Mouse (Mus musculus): ENCODE measurements at regions not wholly inside any gene's neighbourhood (a gene's known extent, or its start where the extent isn't known, plus 50 kb on each side); places are given as distances from the start of the nearest gene placed in this dataset.

DNA sequence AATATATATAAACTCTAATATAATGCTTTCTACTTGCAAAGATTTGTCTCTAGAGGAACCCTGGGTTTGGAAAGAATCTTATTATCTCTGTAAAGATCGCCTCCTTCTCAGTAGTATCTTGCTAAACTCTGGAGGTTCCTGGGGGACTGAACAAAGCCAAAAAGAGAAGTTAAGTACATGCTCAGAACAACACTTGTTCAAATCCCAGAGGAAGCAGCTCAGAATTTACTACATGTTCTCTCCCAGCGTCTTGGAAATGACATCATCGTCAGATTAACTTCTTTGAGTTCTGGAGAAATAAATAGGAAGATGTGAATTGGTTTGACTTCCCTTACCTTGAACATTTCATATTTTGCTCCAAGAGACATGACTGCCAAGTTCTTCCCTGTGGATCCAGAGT lies 77.7 kb upstream of the Thbs1 start:
- no peak for DNase-seq (ENCODE audit: low spot score)

DNA sequence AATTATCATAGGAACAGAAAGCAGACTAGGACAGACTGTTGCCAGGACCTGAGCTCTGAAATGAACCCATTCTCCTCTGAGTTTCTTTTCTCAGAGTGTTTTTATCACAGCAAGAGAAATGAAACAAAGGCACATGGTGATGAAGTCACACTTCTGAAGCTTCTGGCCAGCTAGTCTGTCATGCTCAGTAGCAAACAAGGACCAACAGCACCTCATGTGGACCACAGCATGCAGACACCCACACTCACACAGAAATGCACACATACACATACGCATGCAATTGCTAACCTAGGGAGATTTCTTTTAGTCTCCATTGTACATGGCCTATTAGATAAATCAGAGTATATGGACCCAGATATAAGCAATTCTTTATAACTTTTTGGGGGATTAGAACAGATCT lies 76.3 kb upstream of the Thbs1 start:
- no peak for DNase-seq (ENCODE audit: low spot score)

DNA sequence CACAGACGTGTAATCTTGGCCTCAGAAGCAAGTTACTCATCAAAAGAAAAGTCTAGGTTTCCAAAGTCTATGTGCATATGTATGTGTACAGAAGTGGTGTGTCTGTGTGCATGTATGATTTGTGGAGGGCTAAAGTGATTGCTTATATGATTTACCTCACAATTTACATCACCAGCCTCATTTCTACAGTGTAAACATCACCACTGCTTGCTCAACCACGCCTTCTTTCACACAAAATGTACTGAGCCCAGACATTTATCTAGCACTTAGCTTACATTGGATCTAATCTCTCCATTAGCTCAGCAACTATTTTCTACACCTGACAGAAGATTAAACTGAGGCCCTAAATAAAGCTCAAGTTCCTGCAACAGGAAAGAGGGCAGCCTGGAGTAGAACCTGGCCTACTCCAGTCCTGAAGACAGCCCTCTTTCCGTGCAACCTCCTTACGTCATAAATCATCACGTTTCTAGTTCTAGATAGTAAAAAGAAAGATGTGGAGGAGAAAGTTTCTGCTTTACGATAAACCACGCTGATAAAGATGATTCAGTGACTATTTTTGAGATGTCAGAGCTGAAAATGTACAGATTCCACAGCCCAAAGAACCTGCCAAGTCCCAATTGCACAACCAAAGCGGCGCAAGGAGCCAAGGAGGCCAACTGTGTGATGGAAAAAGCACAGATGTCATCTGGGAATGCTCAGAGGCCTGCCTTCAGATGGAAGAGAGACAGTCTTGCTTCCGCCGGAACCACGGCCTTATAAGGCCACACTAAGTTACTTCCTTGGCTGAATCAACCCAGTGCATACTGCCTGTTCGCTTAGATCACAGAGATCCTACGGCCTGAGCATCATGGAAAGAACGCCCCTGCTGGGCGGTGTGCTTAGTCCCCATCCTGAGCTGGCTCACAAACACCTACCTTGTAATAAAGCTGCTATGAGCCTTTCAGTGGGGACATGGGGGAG lies 72.5 kb upstream of the Thbs1 start:
- no peak for DNase-seq (ENCODE audit: low spot score)

DNA sequence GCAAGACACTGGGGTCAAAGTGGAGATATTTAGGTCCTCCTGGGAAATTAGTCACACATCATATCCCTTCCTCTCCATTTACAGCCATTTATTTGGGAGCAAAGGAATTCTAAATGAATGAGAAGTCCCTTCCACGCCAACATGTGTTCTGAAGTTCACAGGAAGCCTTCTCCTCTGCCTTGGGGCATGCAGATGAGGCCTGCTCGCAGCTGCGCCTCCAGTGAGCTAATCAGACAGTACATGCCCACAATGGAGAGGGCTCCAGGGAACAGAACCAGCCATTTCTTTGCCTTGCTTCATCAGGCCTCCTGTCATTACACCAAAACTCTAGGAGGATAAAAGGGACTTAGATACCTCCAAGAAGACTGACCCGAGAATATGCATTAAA lies 71.9 kb upstream of the Thbs1 start:
- DNase-seq (ENCODE audit: low spot score) = no peak

DNA sequence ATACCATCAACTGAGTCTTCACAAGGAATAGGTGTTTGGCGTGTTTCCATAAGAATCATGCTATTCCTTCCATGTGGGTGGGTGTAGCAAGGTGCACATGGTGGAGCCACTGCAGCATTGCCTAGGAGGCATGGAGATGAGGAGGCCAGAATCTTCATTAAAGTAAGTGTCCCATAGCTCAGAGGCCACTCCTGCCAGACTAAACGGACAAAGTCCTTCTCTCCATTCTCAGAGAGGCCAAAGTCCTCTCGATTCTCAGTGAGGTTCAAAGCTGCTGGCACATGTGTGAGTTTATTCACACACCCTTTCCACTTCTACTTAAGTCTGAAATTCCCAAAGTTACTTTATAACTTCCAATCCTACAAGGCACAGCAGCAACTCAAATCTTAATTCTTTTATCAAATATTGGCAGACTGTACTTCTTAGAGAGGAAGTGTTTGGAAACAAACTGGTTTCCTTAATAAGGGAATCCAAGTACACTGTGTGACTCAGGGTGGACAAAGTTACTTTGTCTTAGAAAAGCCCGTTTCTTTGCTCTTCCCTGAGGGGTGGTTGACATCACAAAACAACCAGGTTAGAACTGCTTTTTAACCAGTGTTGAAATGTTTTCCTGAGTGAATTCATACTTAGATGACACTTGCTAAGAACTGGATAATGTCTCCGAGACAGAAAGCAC lies 69.2 kb upstream of the Thbs1 start:
- no peak for DNase-seq (ENCODE audit: low spot score)

DNA sequence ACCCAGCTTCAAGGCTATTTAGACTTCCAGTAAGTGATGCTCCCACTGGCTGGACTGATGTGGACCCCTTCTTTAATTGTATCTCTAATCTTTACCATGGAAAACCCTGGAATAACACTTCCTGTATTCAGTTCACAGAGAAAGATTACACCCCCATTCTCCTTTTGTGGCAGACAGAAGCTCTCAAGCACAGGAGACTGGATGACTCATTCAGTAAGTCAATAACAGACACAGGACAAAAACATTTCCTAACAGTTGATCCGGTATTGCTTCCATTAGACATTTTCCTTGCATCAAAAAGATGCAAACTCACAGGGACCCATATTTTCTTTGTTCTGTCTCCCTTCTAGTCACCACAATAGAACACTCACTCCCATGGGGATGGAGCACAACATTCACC lies 67.0 kb upstream of the Thbs1 start:
- DNase-seq (ENCODE audit: low spot score) = no peak

DNA sequence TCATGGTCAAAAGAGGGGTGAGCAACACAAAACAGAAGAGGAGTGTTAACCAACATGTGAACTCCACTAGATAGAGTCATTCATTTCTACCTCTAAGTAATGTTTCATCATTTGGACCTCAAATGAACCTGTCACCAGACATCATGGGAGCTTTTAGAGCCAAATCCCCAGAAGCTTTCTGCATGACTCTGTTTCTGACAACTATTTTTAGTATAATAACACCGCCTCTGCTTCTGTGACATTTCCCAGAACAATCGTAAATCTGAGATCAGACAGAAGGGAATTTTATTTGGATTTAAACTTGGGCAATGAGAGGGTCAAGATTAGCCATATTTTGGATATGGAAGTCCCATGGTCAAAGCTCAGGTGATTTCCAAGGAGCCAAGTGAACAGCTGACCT lies 61.4 kb upstream of the Thbs1 start:
- DNase-seq (ENCODE audit: low spot score) = no peak

DNA sequence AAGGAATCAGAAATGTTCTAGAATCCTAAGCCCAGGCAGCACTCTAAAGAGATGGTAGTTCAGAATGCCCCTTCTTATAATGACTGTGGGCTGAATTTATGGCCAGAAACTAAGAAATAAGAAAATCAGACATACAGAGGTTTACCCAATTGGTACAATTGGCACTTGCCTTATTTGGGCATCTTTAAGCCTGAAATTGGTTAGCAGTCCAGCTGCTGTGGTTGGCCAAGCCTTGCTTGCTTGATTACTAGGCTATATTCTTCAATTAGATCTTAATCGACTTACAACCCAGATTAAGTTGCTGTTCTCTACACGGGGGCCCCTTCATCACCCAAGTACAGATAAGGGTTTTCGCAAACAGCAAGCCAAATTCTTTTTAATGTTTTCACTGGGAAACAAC lies 60.1 kb upstream of the Thbs1 start:
- no peak for DNase-seq (ENCODE audit: low spot score)

DNA sequence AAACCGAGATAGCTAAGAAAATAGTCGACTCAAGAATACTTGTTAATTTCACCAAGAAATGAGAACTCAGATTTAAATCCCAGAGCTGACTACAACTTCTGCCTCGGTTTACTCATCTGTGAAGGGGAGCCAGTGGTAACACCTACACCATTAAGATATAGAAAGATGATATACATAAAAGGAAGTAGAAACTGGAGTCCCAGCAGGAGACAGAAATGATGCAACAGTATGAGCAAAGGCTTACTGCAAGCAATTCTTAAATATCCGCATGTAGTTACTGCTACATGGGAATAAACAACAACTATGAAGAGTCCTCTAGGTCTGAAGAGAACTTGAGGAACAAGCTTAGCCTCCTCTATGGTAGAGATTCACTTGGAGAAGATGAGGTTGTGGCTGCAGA lies 58.2 kb upstream of the Thbs1 start:
- DNase-seq (ENCODE audit: low spot score) = no peak

DNA sequence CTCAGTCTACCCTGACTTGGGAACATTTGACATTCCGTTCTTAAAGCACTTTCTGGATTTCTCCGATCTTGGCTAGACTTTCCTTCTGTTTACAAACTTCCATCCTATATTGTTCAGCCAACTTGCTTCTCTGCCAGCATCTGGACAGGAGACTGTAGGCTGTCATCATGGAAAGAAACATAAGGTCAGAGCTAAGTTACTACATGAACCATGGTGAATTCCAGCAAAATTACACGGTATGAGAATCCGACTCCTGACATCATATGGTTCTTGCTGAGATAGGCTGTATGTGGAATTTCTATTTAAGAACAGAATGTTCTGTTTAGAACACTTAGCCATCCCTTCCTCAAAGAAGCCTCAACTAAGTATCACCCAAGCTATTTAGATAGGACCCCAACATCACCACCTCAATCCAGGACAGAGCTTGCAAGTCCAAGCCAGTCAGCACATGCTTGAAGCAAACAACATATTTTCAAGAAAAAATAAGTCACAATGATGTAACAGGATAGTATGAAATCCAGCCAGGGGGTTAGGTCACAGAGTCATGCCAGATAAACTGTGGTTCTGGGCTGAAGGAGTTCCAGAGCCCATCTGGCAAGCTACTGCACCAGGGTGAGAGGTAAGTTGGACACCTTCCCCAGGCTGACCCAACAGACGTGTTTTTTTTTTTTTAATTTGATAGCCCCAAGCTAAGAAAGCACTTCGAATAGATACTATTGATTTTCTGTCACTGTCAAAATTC lies 52.9 kb upstream of the Thbs1 start:
- DNase-seq (ENCODE audit: low spot score) = no peak

DNA sequence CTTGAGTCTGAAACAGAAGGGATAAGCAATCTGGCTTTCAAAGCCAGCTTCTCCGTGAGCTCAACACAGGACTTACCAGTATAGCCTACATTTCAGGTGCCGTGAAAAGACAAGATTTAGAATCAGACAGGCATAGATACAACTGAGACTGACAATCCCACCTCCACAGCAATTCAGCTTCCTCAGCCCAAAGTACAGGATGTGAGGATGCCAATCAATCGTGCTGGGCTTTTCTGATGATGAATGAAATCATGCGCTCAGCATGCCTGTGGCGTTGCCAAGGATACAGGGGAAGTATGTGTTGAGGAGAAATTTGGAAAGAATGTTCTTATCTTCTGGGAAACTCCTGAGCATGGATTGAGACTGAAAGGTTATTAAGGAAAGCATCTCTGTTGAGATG lies 50.4 kb upstream of the Thbs1 start:
- DNase-seq (ENCODE audit: low spot score) = no peak
